Mouse (Mus musculus): ENCODE measurements around the gene Wnk4.
"Not testable (repeated sequence)": the region's sequence is repeated elsewhere in the genome, so short reads cannot be mapped to it uniquely, and the experiment has no call there.

Gene Wnk4

GRCm38 (mm10) chr11:101315665-101316500 lies 55.5 kb downstream of the Wnk4 start, which contains the start of gene Psme3:
Psme3 (plus strand) TSS chr11:101316213.
- DNase-seq (ENCODE audit: low read depth, low spot score), result peak; percentile 97

GRCm38 (mm10) chr11:101316501-101316917 lies 56.1 kb downstream of the Wnk4 start:
- DNase-seq (ENCODE audit: low read depth, low spot score), result no peak

GRCm38 (mm10) chr11:101323609-101324008 lies 63.2 kb downstream of the Wnk4 start:
- no peak for DNase-seq (ENCODE audit: low read depth, low spot score)

GRCm38 (mm10) chr11:101324763-101325162 lies 64.4 kb downstream of the Wnk4 start, which contains the start of gene Aoc2:
Aoc2 (plus strand) TSS chr11:101325063.
- DNase-seq (ENCODE audit: low read depth, low spot score), result no peak

- not testable (repeated sequence) for DNase-seq (ENCODE audit: low read depth, low spot score)
These were observed 64.8 kb downstream of the Wnk4 start for GRCm38 (mm10) chr11:101325201-101325600.

GRCm38 (mm10) chr11:101326147-101326546 lies 65.8 kb downstream of the Wnk4 start:
- DNase-seq (ENCODE audit: low read depth, low spot score), result no peak
